Mouse (Mus musculus): ENCODE data around the gene Mrps6. TPM values are rescaled to one million over a fixed set of nuclear protein-coding genes. Genes with fewer than 3 reads are reported as not detected.
A peak's percentile ranks its signal among the peaks of the same experiment; 100 is the strongest.
"Not testable (repeated sequence)": the region's sequence is repeated elsewhere in the genome, so short reads cannot be mapped to it uniquely, and the experiment has no call there.

The Mrps6 gene
- total RNA-seq, 2 experiments from 2014 or later: 24.7 to 30.8 TPM

DNA sequence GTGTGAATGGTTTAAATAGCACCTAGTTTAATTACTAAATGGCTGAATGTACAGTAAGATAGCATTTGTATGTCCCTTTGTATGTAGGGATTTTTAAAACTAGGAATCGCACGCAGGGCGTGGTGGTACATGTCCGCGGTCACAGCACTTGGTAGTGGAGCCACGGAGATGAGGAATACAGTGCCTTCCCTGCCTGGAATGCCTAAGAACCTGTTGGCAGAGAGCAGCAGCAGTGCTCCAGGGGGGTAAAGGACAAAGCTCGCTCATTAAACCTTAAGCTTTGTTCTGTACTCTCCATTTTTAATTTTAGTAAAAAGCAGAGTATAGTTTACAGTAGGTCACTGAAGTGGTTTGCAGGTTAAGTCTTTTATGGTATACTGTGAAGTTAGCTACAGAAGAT, 3.5 kb downstream of the Mrps6 start:
- no peak for ATAC-seq (replicated peaks; ENCODE audit: poor library complexity)

- no peak for ATAC-seq (replicated peaks; ENCODE audit: poor library complexity)
Measured at GRCm38 (mm10) chr16:92062832-92063231, 4.8 kb downstream of the Mrps6 start.

DNA sequence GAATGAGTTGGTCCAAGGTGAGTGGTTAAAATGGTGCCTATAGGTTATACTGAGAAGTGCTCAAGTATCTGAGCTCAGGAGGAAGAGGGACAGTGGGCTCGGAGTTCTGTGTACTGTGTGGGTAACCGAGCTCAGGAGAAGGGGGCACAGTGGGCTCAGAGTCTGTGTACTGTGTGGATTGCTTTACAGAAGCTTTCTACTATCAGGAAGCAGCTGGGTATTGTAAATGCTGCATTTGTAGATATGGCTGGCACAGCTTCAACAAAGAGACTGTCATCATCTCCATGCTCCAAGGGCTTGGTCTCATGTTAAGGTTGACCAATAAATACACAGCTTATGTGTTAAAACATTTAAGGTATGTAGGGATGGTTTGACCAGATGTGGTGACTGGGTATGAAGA, 6.7 kb downstream of the Mrps6 start:
- peak; percentile 60 for ATAC-seq (replicated peaks; ENCODE audit: poor library complexity)

DNA sequence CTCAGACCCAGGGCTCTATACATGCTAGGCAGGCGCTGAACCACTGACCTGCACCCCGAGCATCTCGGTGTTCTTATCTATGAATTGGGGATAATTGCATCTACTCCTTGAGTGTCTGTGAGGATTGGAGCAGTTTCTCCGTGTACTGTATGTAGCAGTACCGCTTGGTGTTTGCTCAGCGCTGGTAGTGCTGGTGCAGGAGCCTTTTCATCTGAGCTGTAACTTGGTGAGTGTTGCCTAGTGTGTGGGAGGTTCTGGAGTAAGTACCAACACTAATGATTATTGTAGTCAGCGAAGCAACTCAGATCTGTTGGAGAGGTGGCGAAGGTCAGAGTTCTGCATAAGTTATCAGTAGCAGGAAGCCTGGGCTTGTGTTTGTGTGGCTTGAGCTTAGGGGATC, 12.3 kb downstream of the Mrps6 start:
- no peak for ATAC-seq (replicated peaks; ENCODE audit: poor library complexity)

- no peak for ATAC-seq (replicated peaks; ENCODE audit: poor library complexity)
Measured at GRCm38 (mm10) chr16:92076797-92077196, 18.7 kb downstream of the Mrps6 start.

DNA sequence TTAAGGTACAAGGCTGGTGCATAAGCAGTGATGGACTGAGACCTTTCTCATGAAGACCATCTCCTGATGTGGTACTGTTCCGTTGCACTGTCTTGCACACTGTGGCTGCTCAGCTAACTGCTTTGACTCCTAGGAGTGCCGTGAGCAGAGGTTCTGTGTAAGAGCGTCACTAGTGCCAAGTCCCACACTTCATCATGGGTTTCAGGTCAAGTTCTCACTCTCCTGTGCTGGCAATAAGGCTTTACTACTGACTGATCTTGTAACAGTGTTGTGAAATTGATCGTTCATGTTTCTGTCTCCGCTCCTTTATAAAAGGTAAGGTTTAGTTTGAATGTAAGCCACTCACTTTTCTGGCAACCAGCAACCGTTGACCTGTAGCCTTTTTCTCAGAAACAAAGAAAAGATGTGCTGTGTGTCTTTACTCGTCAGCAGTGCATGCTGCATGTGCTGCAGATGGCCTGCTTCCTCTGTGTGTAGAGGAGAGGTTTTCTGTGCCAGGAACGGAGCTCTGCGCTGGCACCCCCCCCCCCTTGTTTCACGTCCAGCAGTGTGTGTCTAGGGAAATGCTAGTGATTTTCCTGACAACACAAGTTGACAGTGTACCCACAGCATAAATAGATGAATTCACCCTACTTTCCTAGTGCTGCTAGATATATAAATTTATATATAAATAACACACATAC, 25.8 kb downstream of the Mrps6 start:
- ATAC-seq (replicated peaks; ENCODE audit: poor library complexity): no peak

- ATAC-seq (replicated peaks; ENCODE audit: poor library complexity): peak; percentile 29; the same call in 1 of the 2 replicates
Measured at GRCm38 (mm10) chr16:92089225-92089624, 31.2 kb downstream of the Mrps6 start.

GRCm38 (mm10) chr16:92091876-92092275, 33.8 kb downstream of the Mrps6 start:
- ATAC-seq (replicated peaks; ENCODE audit: poor library complexity): no peak

GRCm38 (mm10) chr16:92098351-92099051, 40.4 kb downstream of the Mrps6 start:
- ATAC-seq (replicated peaks; ENCODE audit: poor library complexity): no peak

DNA sequence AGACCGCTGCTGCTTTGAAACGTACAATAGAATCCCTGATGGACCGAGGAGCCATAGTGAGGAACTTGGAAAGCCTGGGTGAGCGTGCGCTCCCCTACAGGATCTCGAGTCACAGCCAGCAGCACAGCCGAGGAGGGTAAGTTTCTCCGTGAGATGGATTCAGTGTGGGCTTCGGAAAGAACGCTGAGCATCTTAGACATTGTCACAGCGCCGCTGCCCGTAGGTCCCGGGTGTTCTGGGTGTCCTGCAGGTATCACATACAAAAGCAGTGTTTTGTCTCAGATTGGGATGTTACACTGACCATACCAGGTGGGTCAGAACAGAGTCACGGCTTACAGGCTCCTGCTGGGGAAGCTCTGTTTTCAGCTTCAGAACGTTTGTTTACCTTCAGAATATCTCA, 41.5 kb downstream of the Mrps6 start:
- no peak for ATAC-seq (replicated peaks; ENCODE audit: poor library complexity)

GRCm38 (mm10) chr16:92100111-92100510, 42.0 kb downstream of the Mrps6 start:
- no peak for ATAC-seq (replicated peaks; ENCODE audit: poor library complexity)

DNA sequence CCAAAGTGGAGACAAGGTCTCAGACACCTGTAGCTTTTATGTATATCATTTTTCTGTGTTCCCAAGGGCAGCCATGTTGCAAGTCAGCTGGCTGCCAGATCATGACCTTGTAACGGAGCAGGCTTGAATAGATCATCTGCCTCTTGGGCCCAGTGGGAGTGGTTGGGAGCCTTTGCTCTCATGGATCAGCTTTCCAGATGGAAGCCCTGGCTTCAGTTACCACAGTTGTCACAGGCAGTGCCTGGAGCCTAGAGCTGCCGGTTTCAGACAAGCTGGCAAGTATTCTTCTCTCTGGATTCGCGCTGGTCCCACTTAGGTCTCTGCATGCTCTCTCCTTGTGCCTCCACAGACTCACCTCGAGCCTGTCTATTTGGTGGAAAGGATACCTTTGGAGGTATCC, 44.0 kb downstream of the Mrps6 start:
- ATAC-seq (replicated peaks; ENCODE audit: poor library complexity): no peak

- ATAC-seq (replicated peaks; ENCODE audit: poor library complexity): not testable (repeated sequence)
Measured at GRCm38 (mm10) chr16:92102931-92103330, 44.9 kb downstream of the Mrps6 start.

DNA sequence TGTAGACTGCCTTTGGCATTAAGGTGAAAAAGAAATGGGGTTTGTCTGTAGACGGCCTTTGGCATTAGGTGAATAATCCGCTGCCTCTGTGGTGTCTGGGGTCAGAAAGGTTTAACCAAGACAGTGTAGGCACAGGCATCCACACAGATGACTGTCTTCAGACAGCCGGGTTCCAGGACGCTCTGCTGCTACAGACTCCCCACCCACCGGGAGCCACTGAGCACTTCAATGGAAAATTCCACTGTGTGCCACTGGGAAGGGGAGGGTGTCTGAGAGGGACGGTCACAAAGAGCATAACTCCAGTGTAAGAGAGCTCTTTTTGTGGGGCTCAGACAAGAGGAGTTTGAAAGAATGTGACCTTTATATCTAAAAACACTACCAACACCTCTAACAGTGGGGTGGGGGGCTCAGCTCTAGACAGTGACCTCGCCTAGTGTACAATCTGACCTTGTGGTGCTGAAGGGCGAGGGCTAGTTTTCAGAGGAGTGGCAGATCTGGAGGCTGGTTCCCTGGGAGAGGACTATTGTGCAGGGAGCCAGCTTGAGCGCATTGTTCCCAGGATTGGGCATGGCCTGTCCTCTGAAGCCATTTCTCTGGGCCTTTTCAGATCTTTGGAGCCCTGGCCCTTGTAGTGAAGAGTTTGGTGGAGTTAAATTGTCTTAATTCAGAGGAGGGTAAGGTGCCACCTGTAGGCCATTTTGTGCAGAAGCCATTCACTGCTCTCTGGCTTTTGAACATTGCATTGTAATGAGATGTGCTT, 45.7 kb downstream of the Mrps6 start:
- ATAC-seq (replicated peaks; ENCODE audit: poor library complexity): no peak

- ATAC-seq (replicated peaks; ENCODE audit: poor library complexity): no peak
Measured at GRCm38 (mm10) chr16:92104332-92104590, 46.2 kb downstream of the Mrps6 start.

DNA sequence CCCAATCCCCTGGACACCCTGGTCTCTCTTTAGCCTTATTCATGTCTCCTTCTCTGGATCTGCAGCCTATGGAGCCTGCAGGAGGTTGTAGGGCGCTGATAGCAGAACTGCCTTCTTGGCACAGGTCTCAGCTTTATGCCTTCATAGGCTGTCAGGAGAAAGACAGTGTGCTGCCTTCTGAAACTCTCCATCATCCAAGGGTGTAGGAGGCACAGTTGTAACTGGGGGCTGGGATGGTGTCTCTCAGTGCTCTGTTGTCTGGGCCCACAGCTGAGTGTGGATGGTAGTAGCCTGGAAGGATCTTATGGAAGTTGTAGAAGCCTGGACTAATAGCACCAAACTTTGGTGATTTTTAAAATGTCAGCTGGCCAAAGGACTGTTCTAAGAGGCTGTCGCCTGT, 46.9 kb downstream of the Mrps6 start:
- no peak for ATAC-seq (replicated peaks; ENCODE audit: poor library complexity)

- ATAC-seq (replicated peaks; ENCODE audit: poor library complexity): peak; percentile 37; the same call in 1 of the 2 replicates
Measured at GRCm38 (mm10) chr16:92105631-92106030, 47.6 kb downstream of the Mrps6 start.

DNA sequence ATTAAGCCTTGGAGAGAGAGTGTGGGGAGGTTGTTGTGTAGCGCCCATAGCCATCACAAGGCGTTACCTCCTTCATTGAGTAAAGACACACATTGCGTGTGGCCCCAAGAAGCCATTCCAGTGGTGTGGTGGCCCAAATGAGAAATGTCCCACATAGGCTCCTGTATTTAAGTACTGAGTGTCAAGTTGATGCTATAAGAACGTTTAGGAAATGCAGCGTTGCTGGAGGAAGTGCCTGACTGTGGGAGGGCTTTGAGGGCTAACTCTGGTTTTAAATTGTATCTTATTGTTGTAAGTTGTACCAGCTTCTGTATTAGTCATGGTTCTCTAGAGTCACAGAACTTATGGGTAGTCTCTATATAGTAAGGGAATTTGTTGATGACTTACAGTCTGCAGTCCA, 49.3 kb downstream of the Mrps6 start:
- ATAC-seq (replicated peaks; ENCODE audit: poor library complexity): no peak

GRCm38 (mm10) chr16:92114706-92115241, 56.7 kb downstream of the Mrps6 start:
- no peak for ATAC-seq (replicated peaks; ENCODE audit: poor library complexity)

GRCm38 (mm10) chr16:92115611-92116421, 57.7 kb downstream of the Mrps6 start:
- peak; percentile 88 for ATAC-seq (replicated peaks; ENCODE audit: poor library complexity)

Data from megakaryocyte progenitor cell, adult 5-6 weeks (primary cell).